Mouse (Mus musculus): ENCODE measurements at regions not wholly inside any gene's neighbourhood (a gene's known extent, or its start where the extent isn't known, plus 50 kb on each side); places are given as distances from the start of the nearest gene placed in this dataset.

- Histone ChIP-seq H3K27me3 (ENCODE audit: control insufficient read depth, insufficient read depth, low read length) (no peaks in the 10 kb centered on the region), H3K27ac (ENCODE audit: low read length) (no peak overlapping the region), H3K4me1 (ENCODE audit: control insufficient read depth, insufficient read depth, low read length) (no peaks in the 10 kb centered on the region), H3K4me3 (ENCODE audit: low read length) (no peak overlapping the region), H3K9me3 (replicated peaks; ENCODE audit: control insufficient read depth, low read length) (no peaks in the 10 kb centered on the region), H3K36me3 (ENCODE audit: control insufficient read depth, insufficient read depth) (no peaks in the 10 kb centered on the region), H3K9ac (ENCODE audit: low read length) (no peak overlapping the region), H3K4me2 (ENCODE audit: low read depth, low read length) (no peak overlapping the region)
- WGBS = 39% methylated on average over 10 of the region's 10 CpGs
- ATAC-seq (replicated peaks; ENCODE audit: extremely low read depth, insufficient read depth, low FRiP score) = no peak
Measured at GRCm38 (mm10) chr10:51911066-51911691, 111.1 kb upstream of the Vgll2 start.

GRCm38 (mm10) chr10:51912096-51912495, 110.2 kb upstream of the Vgll2 start:
- Histone ChIP-seq H3K4me3 (ENCODE audit: low read length) (no peak overlapping the region), H3K27ac (ENCODE audit: low read length) (no peak overlapping the region), H3K36me3 (ENCODE audit: control insufficient read depth, insufficient read depth) (no peaks in the 10 kb centered on the region), H3K4me2 (ENCODE audit: low read depth, low read length) (no peak overlapping the region), H3K9ac (ENCODE audit: low read length) (no peak overlapping the region), H3K27me3 (ENCODE audit: control insufficient read depth, insufficient read depth, low read length) (no peaks in the 10 kb centered on the region), H3K9me3 (replicated peaks; ENCODE audit: control insufficient read depth, low read length) (no peaks in the 10 kb centered on the region), H3K4me1 (ENCODE audit: control insufficient read depth, insufficient read depth, low read length) (no peaks in the 10 kb centered on the region)
- WGBS = 73% methylated on average over 1 of the region's 1 CpGs
- ATAC-seq (replicated peaks; ENCODE audit: extremely low read depth, insufficient read depth, low FRiP score) = no peak

- no peak overlapping the region for H3K4me2 ChIP-seq (ENCODE audit: low read depth, low read length)
- no peak overlapping the region for H3K9ac ChIP-seq (ENCODE audit: low read length)
- no peak for ATAC-seq (replicated peaks; ENCODE audit: extremely low read depth, insufficient read depth, low FRiP score)
- no peak overlapping the region for H3K4me3 ChIP-seq (ENCODE audit: low read length)
- WGBS = 70% methylated on average over 2 of the region's 2 CpGs
- H3K27me3 ChIP-seq (ENCODE audit: control insufficient read depth, insufficient read depth, low read length) = no peaks in the 10 kb centered on the region
- H3K36me3 ChIP-seq (ENCODE audit: control insufficient read depth, insufficient read depth) = no peaks in the 10 kb centered on the region
- H3K27ac ChIP-seq (ENCODE audit: low read length) = no peak overlapping the region
- H3K4me1 ChIP-seq (ENCODE audit: control insufficient read depth, insufficient read depth, low read length) = peaks cover 5% of the 10 kb centered on the region; the same call in 1 of the 2 replicates
- H3K9me3 ChIP-seq (replicated peaks; ENCODE audit: control insufficient read depth, low read length) = no peaks in the 10 kb centered on the region
Measured at GRCm38 (mm10) chr10:51926644-51927043, 95.7 kb upstream of the Vgll2 start.

- no peaks in the 10 kb centered on the region for H3K27me3 ChIP-seq (ENCODE audit: control insufficient read depth, insufficient read depth, low read length)
- no peaks in the 10 kb centered on the region for H3K9me3 ChIP-seq (replicated peaks; ENCODE audit: control insufficient read depth, low read length)
- no peak overlapping the region for H3K4me2 ChIP-seq (ENCODE audit: low read depth, low read length)
- no peak overlapping the region for H3K27ac ChIP-seq (ENCODE audit: low read length)
- H3K4me1 ChIP-seq (ENCODE audit: control insufficient read depth, insufficient read depth, low read length) = peaks cover 5% of the 10 kb centered on the region; the same call in 1 of the 2 replicates
- ATAC-seq (replicated peaks; ENCODE audit: extremely low read depth, insufficient read depth, low FRiP score) = no peak
- WGBS = 55% methylated on average over 6 of the region's 6 CpGs
- H3K4me3 ChIP-seq (ENCODE audit: low read length) = no peak overlapping the region
- no peak overlapping the region for H3K9ac ChIP-seq (ENCODE audit: low read length)
- no peaks in the 10 kb centered on the region for H3K36me3 ChIP-seq (ENCODE audit: control insufficient read depth, insufficient read depth)
Measured at GRCm38 (mm10) chr10:51929341-51929740, 93.0 kb upstream of the Vgll2 start.

GRCm38 (mm10) chr10:51930266-51930665, 92.0 kb upstream of the Vgll2 start:
- no peaks in the 10 kb centered on the region for H3K36me3 ChIP-seq (ENCODE audit: control insufficient read depth, insufficient read depth)
- no peak for ATAC-seq (replicated peaks; ENCODE audit: extremely low read depth, insufficient read depth, low FRiP score)
- no peaks in the 10 kb centered on the region for H3K9me3 ChIP-seq (replicated peaks; ENCODE audit: control insufficient read depth, low read length)
- no peak overlapping the region for H3K4me2 ChIP-seq (ENCODE audit: low read depth, low read length)
- 0 out of 2 replicates have a peak overlapping the region, but pooled peaks have one; percentile 7 for H3K27ac ChIP-seq (ENCODE audit: low read length)
- peaks cover 5% of the 10 kb centered on the region; the same call in 1 of the 2 replicates for H3K4me1 ChIP-seq (ENCODE audit: control insufficient read depth, insufficient read depth, low read length)
- no peaks in the 10 kb centered on the region for H3K27me3 ChIP-seq (ENCODE audit: control insufficient read depth, insufficient read depth, low read length)
- no peak overlapping the region for H3K9ac ChIP-seq (ENCODE audit: low read length)
- 26% methylated on average over 2 of the region's 2 CpGs for WGBS
- H3K4me3 ChIP-seq (ENCODE audit: low read length) = no peak overlapping the region

- peaks cover 5% of the 10 kb centered on the region; the same call in 1 of the 2 replicates for H3K4me1 ChIP-seq (ENCODE audit: control insufficient read depth, insufficient read depth, low read length)
- H3K4me2 ChIP-seq (ENCODE audit: low read depth, low read length) = no peak overlapping the region
- H3K36me3 ChIP-seq (ENCODE audit: control insufficient read depth, insufficient read depth) = no peaks in the 10 kb centered on the region
- ATAC-seq (replicated peaks; ENCODE audit: extremely low read depth, insufficient read depth, low FRiP score) = no peak
- H3K9ac ChIP-seq (ENCODE audit: low read length) = no peak overlapping the region
- H3K4me3 ChIP-seq (ENCODE audit: low read length) = no peak overlapping the region
- WGBS = 53% methylated on average over 1 of the region's 1 CpGs
- no peaks in the 10 kb centered on the region for H3K27me3 ChIP-seq (ENCODE audit: control insufficient read depth, insufficient read depth, low read length)
- H3K27ac ChIP-seq (ENCODE audit: low read length) = 0 out of 2 replicates have a peak overlapping the region, but pooled peaks have one; percentile 7
- H3K9me3 ChIP-seq (replicated peaks; ENCODE audit: control insufficient read depth, low read length) = no peaks in the 10 kb centered on the region
Measured at GRCm38 (mm10) chr10:51930696-51931095, 91.6 kb upstream of the Vgll2 start.

GRCm38 (mm10) chr10:51935482-51935881, 86.8 kb upstream of the Vgll2 start:
- no peak for ATAC-seq (replicated peaks; ENCODE audit: extremely low read depth, insufficient read depth, low FRiP score)
- no peak overlapping the region for H3K9ac ChIP-seq (ENCODE audit: low read length)
- no peak overlapping the region for H3K4me3 ChIP-seq (ENCODE audit: low read length)
- no peak overlapping the region for H3K4me2 ChIP-seq (ENCODE audit: low read depth, low read length)
- H3K27me3 ChIP-seq (ENCODE audit: control insufficient read depth, insufficient read depth, low read length) = no peaks in the 10 kb centered on the region
- no peak overlapping the region for H3K27ac ChIP-seq (ENCODE audit: low read length)
- H3K36me3 ChIP-seq (ENCODE audit: control insufficient read depth, insufficient read depth) = no peaks in the 10 kb centered on the region
- no peaks in the 10 kb centered on the region for H3K9me3 ChIP-seq (replicated peaks; ENCODE audit: control insufficient read depth, low read length)
- H3K4me1 ChIP-seq (ENCODE audit: control insufficient read depth, insufficient read depth, low read length) = peaks cover 3% of the 10 kb centered on the region; the same call in 1 of the 2 replicates
- WGBS = 70% methylated on average over 3 of the region's 3 CpGs

GRCm38 (mm10) chr10:51941192-51941591, 81.1 kb upstream of the Vgll2 start:
- Histone ChIP-seq H3K36me3 (ENCODE audit: control insufficient read depth, insufficient read depth) (no peaks in the 10 kb centered on the region), H3K4me1 (ENCODE audit: control insufficient read depth, insufficient read depth, low read length) (peaks cover 7% of the 10 kb centered on the region), H3K4me2 (ENCODE audit: low read depth, low read length) (no peak overlapping the region), H3K27me3 (ENCODE audit: control insufficient read depth, insufficient read depth, low read length) (no peaks in the 10 kb centered on the region), H3K27ac (ENCODE audit: low read length) (no peak overlapping the region), H3K9me3 (replicated peaks; ENCODE audit: control insufficient read depth, low read length) (no peaks in the 10 kb centered on the region), H3K9ac (ENCODE audit: low read length) (no peak overlapping the region), H3K4me3 (ENCODE audit: low read length) (no peak overlapping the region)
- 81% methylated on average over 2 of the region's 2 CpGs for WGBS
- ATAC-seq (replicated peaks; ENCODE audit: extremely low read depth, insufficient read depth, low FRiP score) = no peak

- Histone ChIP-seq H3K27ac (ENCODE audit: low read length) (no peak overlapping the region), H3K4me2 (ENCODE audit: low read depth, low read length) (no peak overlapping the region), H3K9ac (ENCODE audit: low read length) (no peak overlapping the region), H3K4me3 (ENCODE audit: low read length) (no peak overlapping the region), H3K36me3 (ENCODE audit: control insufficient read depth, insufficient read depth) (no peaks in the 10 kb centered on the region), H3K9me3 (replicated peaks; ENCODE audit: control insufficient read depth, low read length) (no peaks in the 10 kb centered on the region), H3K4me1 (ENCODE audit: control insufficient read depth, insufficient read depth, low read length) (peaks cover 7% of the 10 kb centered on the region), H3K27me3 (ENCODE audit: control insufficient read depth, insufficient read depth, low read length) (no peaks in the 10 kb centered on the region)
- 32% methylated on average over 4 of the region's 4 CpGs for WGBS
- ATAC-seq (replicated peaks; ENCODE audit: extremely low read depth, insufficient read depth, low FRiP score) = 0 out of 2 replicates have a peak, but pooled peaks have one; percentile 37
Measured at GRCm38 (mm10) chr10:51945701-51946100, 76.6 kb upstream of the Vgll2 start.
